Mouse (Mus musculus): ENCODE results near the gene Kif1c. TPM values are rescaled to one million over a fixed set of nuclear protein-coding genes. Genes with fewer than 3 reads are reported as not detected.
A peak's percentile ranks its signal among the peaks of the same experiment; 100 is the strongest.

Gene Kif1c
- total and polyA plus RNA-seq, 2 experiments from 2014 or later: 1.9 to 31.5 TPM

DNA sequence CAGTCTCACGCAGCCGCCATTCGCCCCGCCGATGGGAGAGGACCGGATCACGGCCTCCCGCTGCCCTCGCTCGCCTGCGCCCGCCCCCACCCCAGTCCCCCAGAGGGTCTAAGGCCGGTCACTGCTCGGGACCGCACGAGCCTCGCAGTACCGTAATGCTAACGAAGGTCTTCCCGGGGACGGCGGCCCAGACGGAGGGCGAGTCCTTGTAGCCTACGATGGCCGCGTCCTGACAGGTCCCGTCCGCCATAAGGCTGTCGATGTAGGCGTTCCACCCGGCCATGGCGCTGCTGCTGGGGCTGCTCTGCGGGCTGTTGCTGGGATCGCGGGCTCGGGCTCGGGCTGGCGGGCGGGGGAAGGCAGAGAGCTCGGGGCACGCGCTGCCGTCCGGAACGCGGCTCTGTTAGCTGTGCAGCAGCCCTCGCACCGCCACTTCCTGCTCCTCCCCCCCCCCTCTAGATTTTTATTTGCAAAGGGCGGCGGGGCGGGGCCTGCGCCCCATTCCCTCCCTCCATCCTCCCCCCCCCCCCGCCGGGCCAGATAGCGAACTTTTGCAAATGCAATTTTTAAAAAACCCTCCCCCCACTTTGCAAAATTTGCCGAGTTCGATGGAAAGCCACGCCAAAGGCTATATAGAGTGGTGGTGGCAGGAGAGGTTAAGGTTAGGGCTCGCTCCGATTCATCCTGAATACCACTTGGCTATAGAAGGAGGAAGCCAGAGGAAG lies 46.0 kb upstream of the Kif1c start, which contains the start of gene Pfn1:
Gene Pfn1, minus strand, starts transcription at position 447 of the 725 bp plus-strand sequence.
- WGBS: under 1% methylated on average over 43 of the region's 61 CpGs
- H3K27ac ChIP-seq: peak within 1 kb of the TSS; percentile 99
- 0 out of 2 replicates have a peak, but pooled peaks cover 11% of the 10 kb centered on the region for H3K4me1 ChIP-seq (ENCODE audit: insufficient read depth, low read length)
- H3K36me3 ChIP-seq (ENCODE audit: insufficient read depth, low read length): peaks cover 24% of the 10 kb centered on the region
- H3K9ac ChIP-seq (replicated peaks; ENCODE audit: low read length): peak within 1 kb of the TSS; percentile 100
- H3K9me3 ChIP-seq (ENCODE audit: low read length): no peaks in the 10 kb centered on the region
- peak; percentile 68 for ATAC-seq
- peak within 1 kb of the TSS; percentile 75 for H3K4me2 ChIP-seq (ENCODE audit: low read depth, low read length)
- no peaks in the 10 kb centered on the region for H3K27me3 ChIP-seq (ENCODE audit: insufficient read depth, low read length)
- TF ChIP-seq CTCF (IDR thresholded peaks at IDR 0.05; ENCODE audit: low read depth): no peak
- H3K4me3 ChIP-seq (ENCODE audit: low read length): peak within 1 kb of the TSS; percentile 99
- peak; percentile 89 for DNase-seq (ENCODE audit: low spot score)

DNA sequence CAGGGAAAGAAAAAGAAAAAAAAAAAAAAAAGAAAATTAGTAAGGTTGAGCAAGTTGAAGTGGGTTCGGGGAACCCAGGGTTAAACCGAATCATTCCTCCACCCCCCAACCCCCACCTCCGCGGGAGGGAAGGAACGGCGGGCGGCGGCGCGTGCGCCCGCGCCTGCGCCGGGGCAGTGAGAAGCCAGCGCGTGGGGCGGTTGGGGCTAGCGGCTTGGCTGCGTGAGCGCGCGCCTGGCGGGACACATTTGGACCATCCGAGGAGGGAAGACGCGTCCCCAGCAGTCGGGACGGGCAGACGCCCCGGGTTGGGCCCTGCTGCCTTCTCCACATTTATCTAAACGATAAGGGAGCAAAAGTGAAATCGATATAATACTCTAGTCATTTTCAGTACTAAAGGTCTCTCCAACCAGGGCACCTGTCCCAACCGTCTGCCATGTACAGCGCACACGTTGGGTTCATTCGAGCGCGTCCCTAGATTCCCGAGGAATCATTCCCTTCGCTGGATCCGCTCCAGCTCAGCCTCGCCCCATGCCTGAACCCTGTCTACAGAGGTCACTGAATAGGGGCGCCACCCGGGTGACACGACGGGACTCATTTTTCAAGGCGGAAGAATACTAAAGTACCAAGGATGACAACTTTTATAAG lies 45.3 kb upstream of the Kif1c start:
- DNase-seq (ENCODE audit: low spot score) (peak; percentile 90), ATAC-seq (peak; percentile 64)
- H3K4me2 ChIP-seq (ENCODE audit: low read depth, low read length): peak overlapping the region; percentile 75
- H3K36me3 ChIP-seq (ENCODE audit: insufficient read depth, low read length): peaks cover 17% of the 10 kb centered on the region; the same call in 1 of the 2 replicates
- under 1% methylated on average over 48 of the region's 48 CpGs for WGBS
- H3K27ac ChIP-seq: peak overlapping the region; percentile 99
- no peaks in the 10 kb centered on the region for H3K27me3 ChIP-seq (ENCODE audit: insufficient read depth, low read length)
- 0 out of 2 replicates have a peak, but pooled peaks cover 11% of the 10 kb centered on the region for H3K4me1 ChIP-seq (ENCODE audit: insufficient read depth, low read length)
- H3K9me3 ChIP-seq (ENCODE audit: low read length): no peaks in the 10 kb centered on the region
- TF ChIP-seq CTCF (IDR thresholded peaks at IDR 0.05; ENCODE audit: low read depth): no peak
- H3K9ac ChIP-seq (replicated peaks; ENCODE audit: low read length): peak overlapping the region; percentile 100
- peak overlapping the region; percentile 99 for H3K4me3 ChIP-seq (ENCODE audit: low read length)

DNA sequence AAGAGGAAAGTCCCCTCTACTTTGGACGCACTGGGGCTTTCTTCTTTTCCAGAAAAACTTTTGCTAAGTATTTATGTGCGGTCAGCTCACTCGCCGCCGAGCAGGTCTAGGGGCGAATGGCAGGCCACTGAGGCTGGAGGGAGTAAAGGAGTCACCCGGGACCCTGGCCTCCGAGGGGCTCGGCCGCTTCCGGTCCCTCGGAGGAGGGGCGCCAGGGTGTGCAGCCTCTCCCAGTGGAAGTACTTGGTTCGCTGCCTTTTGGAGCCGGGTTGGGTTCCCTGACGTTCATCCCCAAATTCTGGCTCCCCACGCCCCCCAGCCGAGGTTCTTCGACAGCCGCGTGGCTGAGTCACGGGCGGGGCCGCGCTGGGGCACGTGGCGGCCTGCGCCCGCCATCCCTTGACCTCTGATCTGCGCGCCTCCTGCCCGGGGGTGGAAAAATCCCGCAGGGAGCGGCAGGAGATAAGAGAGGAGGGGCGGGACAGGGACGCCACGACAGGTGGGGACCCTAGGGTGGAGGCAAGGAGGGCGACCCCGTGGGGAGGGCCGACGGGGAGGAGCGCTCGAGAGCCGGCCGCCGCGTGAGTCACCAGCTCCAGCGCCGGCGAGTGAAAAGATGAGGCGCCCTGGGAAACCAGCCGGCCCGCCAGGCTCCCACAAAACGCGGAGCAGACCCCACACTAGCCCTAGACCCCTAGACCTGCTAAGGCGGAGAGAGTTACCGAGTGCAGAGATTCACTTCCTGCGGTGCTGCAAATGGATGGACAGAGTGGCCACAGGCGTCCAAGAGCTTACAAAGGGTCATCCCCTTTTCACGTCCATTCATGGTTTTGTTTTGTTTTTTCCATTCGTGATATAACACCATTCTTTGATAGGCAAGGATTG lies 44.5 kb upstream of the Kif1c start:
- H3K9me3 ChIP-seq (ENCODE audit: low read length): no peaks in the 10 kb centered on the region
- 0 out of 2 replicates have a peak, but pooled peaks cover 11% of the 10 kb centered on the region for H3K4me1 ChIP-seq (ENCODE audit: insufficient read depth, low read length)
- peak overlapping the region; percentile 75 for H3K4me2 ChIP-seq (ENCODE audit: low read depth, low read length)
- H3K27me3 ChIP-seq (ENCODE audit: insufficient read depth, low read length): no peaks in the 10 kb centered on the region
- WGBS: under 1% methylated on average over 59 of the region's 61 CpGs
- peak overlapping the region; percentile 99; the same call in 1 of the 2 replicates for H3K27ac ChIP-seq
- DNase-seq (ENCODE audit: low spot score) (peak; percentile 25), ATAC-seq (0 out of 2 replicates have a peak, but pooled peaks have one; percentile 22)
- peak overlapping the region; percentile 99 for H3K4me3 ChIP-seq (ENCODE audit: low read length)
- no peak for TF ChIP-seq CTCF (IDR thresholded peaks at IDR 0.05; ENCODE audit: low read depth)
- peak overlapping the region; percentile 45 for H3K9ac ChIP-seq (replicated peaks; ENCODE audit: low read length)
- H3K36me3 ChIP-seq (ENCODE audit: insufficient read depth, low read length): peaks cover 10% of the 10 kb centered on the region; the same call in 1 of the 2 replicates

DNA sequence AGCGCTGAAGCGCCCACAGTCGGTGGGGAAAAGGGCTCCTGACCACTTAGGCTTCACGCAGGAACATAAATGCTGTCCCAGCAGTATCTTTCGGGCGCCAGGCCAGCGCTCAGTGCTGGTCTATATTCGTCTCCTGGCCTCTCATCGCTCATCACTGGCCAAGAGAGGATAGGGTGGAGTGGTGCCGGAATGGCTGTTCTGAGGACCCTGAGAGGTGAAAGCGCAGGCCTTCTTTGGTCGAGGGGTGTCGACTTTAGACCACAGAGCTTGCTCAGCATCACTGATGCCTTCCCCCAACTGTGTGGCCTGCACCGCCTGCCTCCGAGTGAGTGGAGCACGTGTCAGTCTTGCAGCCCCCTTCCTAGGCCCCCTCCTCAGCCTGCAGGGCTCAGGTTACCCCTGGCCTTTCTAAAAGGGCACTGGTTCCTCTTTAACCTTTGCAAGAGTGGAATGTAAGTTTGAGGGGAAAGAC lies 43.9 kb upstream of the Kif1c start:
- H3K4me2 ChIP-seq (ENCODE audit: low read depth, low read length): peak overlapping the region; percentile 75
- peak; percentile 28 for DNase-seq (ENCODE audit: low spot score)
- WGBS: 9% methylated on average over 16 of the region's 16 CpGs
- H3K36me3 ChIP-seq (ENCODE audit: insufficient read depth, low read length): peaks cover 6% of the 10 kb centered on the region; the same call in 1 of the 2 replicates
- H3K4me1 ChIP-seq (ENCODE audit: insufficient read depth, low read length): 0 out of 2 replicates have a peak, but pooled peaks cover 11% of the 10 kb centered on the region
- H3K4me3 ChIP-seq (ENCODE audit: low read length): peak overlapping the region; percentile 99
- no peak for ATAC-seq
- 0 out of 2 replicates have a peak overlapping the region, but pooled peaks have one; percentile 99 for H3K27ac ChIP-seq
- TF ChIP-seq CTCF (IDR thresholded peaks at IDR 0.05; ENCODE audit: low read depth): no peak
- H3K9me3 ChIP-seq (ENCODE audit: low read length): no peaks in the 10 kb centered on the region
- peak overlapping the region; percentile 45 for H3K9ac ChIP-seq (replicated peaks; ENCODE audit: low read length)
- H3K27me3 ChIP-seq (ENCODE audit: insufficient read depth, low read length): no peaks in the 10 kb centered on the region

DNA sequence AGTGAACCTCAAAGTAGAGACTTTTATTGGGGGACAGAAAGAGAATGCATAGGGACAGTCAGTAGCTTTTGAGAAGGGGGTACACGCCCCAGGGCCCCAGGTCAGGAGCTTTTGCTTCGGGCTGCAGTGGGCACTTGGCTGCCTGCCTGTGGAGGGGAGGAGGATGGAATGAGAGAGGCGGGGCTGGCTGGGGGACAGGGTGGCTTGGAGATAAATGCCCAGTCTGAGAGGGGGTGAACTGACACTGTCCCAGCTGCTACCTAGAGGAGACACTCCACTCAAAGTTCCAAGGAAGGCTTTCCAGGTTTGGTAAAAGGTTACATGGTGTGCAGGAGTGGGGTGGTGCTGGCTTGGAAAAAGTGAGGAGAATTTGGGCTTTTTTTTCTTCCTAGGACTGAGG lies 43.4 kb upstream of the Kif1c start, which contains the start of gene Eno3:
Gene Eno3, plus strand, starts transcription at position 239 of the 400 bp plus-strand sequence.
- Histone ChIP-seq H3K9me3 (ENCODE audit: low read length) (no peaks in the 10 kb centered on the region), H3K4me2 (ENCODE audit: low read depth, low read length) (peak within 1 kb of the TSS; percentile 75), H3K27me3 (ENCODE audit: insufficient read depth, low read length) (no peaks in the 10 kb centered on the region), H3K9ac (replicated peaks; ENCODE audit: low read length) (peak within 1 kb of the TSS; percentile 45), H3K4me1 (ENCODE audit: insufficient read depth, low read length) (0 out of 2 replicates have a peak, but pooled peaks cover 11% of the 10 kb centered on the region), H3K36me3 (ENCODE audit: insufficient read depth, low read length) (peaks cover 7% of the 10 kb centered on the region; the same call in 1 of the 2 replicates), H3K4me3 (ENCODE audit: low read length) (peak within 1 kb of the TSS; percentile 99), H3K27ac (peak within 1 kb of the TSS; percentile 99; the same call in 1 of the 2 replicates)
- WGBS: 11% methylated on average over 3 of the region's 3 CpGs
- DNase-seq (ENCODE audit: low spot score) (no peak), ATAC-seq (no peak)
- no peak for TF ChIP-seq CTCF (IDR thresholded peaks at IDR 0.05; ENCODE audit: low read depth)

DNA sequence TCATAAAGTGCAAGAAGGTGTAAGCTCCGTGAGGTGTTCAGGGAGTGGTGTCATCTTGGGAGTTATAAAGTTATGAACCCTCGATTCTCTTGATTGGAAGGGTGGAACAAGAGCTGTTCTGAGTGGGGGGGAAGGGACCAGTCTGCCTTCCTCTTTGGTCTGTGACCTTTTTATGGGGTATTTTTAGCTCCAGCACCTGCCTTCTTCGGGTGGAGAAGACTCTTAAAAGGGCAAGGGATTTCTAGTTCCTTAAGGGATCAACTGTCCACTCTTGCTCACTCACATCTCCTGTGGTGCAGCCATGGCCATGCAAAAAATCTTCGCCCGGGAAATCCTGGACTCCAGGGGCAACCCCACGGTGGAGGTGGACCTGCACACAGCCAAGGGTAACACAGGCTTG lies 42.8 kb upstream of the Kif1c start:
- no peak for ATAC-seq
- no peaks in the 10 kb centered on the region for H3K9me3 ChIP-seq (ENCODE audit: low read length)

More for the DNA sequence above, 42.8 kb upstream of the Kif1c start:
- Histone ChIP-seq H3K36me3 (ENCODE audit: insufficient read depth, low read length) (peaks cover 8% of the 10 kb centered on the region; the same call in 1 of the 2 replicates), H3K4me3 (ENCODE audit: low read length) (no peak overlapping the region), H3K4me1 (ENCODE audit: insufficient read depth, low read length) (0 out of 2 replicates have a peak, but pooled peaks cover 11% of the 10 kb centered on the region), H3K4me2 (ENCODE audit: low read depth, low read length) (no peak overlapping the region), H3K9ac (replicated peaks; ENCODE audit: low read length) (no peak overlapping the region), H3K27ac (no peak overlapping the region), H3K27me3 (ENCODE audit: insufficient read depth, low read length) (no peaks in the 10 kb centered on the region)
- no peak for TF ChIP-seq CTCF (IDR thresholded peaks at IDR 0.05; ENCODE audit: low read depth)
- 61% methylated on average over 6 of the region's 6 CpGs for WGBS
- no peak for DNase-seq (ENCODE audit: low spot score)

Measured in hindbrain, postnatal 0 days (tissue).